Mouse (Mus musculus): ENCODE data around the gene Uvrag. TPM values are rescaled to one million over a fixed set of nuclear protein-coding genes. Genes with fewer than 3 reads are reported as not detected.

Uvrag gene
- total and polyA plus RNA-seq, 3 experiments, result 15.0 to 19.5 TPM; not detected in 1

DNA sequence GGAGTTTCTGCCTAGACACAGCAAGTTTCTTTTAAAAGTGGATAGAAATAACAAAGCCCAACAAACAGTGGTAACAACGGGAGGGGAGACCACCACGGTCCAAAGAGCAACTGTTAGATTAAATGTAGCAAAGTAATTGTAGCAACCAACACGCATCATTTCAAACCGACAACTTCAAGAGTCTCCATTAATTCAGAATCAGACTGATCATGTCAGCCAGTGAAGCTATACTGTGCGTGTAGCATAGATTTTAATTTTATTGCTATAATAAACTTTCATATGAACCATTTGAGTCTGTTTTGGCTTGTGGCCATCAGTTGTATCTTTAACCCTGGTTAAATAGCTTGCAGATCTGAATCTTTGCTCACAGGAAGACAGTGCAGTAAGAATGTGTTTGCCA is 107.1 kb downstream of the Uvrag start:
- Histone ChIP-seq H3K9me3 (replicated peaks; ENCODE audit: insufficient read depth, low read length) (no peaks in the 10 kb centered on the region), H3K27me3 (ENCODE audit: control insufficient read depth in 1 of 2, insufficient read depth in 2 of 2, low read length in 2 of 2) (no peaks in the 10 kb centered on the region), H3K27ac (ENCODE audit: control insufficient read depth, low read depth, low read length) (no peak overlapping the region), H3K36me3 (ENCODE audit: control insufficient read depth in 1 of 2, insufficient read depth in 2 of 2, low read length in 2 of 2) (no peaks in the 10 kb centered on the region; a peak in 1 of 4 replicates), H3K9ac (ENCODE audit: control insufficient read depth, low read depth, low read length, poor library complexity, severe bottlenecking) (no peak overlapping the region), H3K4me3 (ENCODE audit: control insufficient read depth in 1 of 2, insufficient read depth in 1 of 2, low read depth in 2 of 2, low read length in 2 of 2) (no peak overlapping the region), H3K4me1 (ENCODE audit: control insufficient read depth in 1 of 2, insufficient read depth in 2 of 2, low read length in 2 of 2) (peaks cover 0 to 2% of the 10 kb centered on the region in 2 experiments; a peak in 1 of 4 replicates), H3K79me2 (ENCODE audit: control insufficient read depth, insufficient read depth, low read length, poor library complexity) (no peaks in the 10 kb centered on the region)
- no peak for DNase-seq (ENCODE audit: low read depth, low spot score)
- TF ChIP-seq GATA1 (IDR thresholded peaks at IDR 0.05; ENCODE audit: low read depth, low read length) (no peak), KAT2A (conservative IDR thresholded peaks at IDR 0.05; ENCODE audit: low read depth, low read length) (no peak), CHD1 (IDR thresholded peaks at IDR 0.05; ENCODE audit: low read depth, low read length) (no peak), CTCF (IDR thresholded peaks at IDR 0.05 in 2 of 3, conservative IDR thresholded peaks at IDR 0.05 in 1 of 3; ENCODE audit: control insufficient read depth in 1 of 3, insufficient read depth in 1 of 3, low read depth in 2 of 3, low read length in 3 of 3, poor library complexity in 1 of 3, severe bottlenecking in 1 of 3) (no peak), MAX (IDR thresholded peaks at IDR 0.05; ENCODE audit: low read length) (no peak), USF1 (IDR thresholded peaks at IDR 0.05; ENCODE audit: low read depth, low read length) (no peak), ELF1 (IDR thresholded peaks at IDR 0.05; ENCODE audit: low read depth, low read length) (no peak)

DNA sequence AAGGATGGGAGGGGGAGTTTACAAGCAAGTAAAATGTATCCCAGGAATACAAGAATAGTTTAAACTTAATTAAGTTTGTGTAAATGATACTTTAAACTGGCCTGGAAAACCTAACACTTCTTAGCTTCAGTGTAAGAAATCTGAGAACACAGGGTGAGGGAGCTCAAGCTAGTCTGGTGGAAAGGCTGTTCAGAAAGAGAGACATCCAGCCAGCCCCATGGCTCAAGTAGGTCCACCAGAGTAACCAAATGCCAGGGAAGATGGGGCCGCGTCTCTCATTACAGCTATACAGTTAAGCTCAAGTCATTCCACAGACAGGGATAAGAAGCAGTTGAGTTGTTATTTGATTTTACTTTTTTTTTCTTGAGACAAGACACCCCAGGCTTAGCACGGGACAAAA is 107.6 kb downstream of the Uvrag start:
- Histone ChIP-seq H3K4me3 (ENCODE audit: control insufficient read depth in 1 of 2, insufficient read depth in 1 of 2, low read depth in 2 of 2, low read length in 2 of 2) (no peak overlapping the region), H3K27me3 (ENCODE audit: control insufficient read depth in 1 of 2, insufficient read depth in 2 of 2, low read length in 2 of 2) (no peaks in the 10 kb centered on the region), H3K27ac (ENCODE audit: control insufficient read depth, low read depth, low read length) (no peak overlapping the region), H3K9ac (ENCODE audit: control insufficient read depth, low read depth, low read length, poor library complexity, severe bottlenecking) (no peak overlapping the region), H3K79me2 (ENCODE audit: control insufficient read depth, insufficient read depth, low read length, poor library complexity) (no peaks in the 10 kb centered on the region), H3K4me1 (ENCODE audit: control insufficient read depth in 1 of 2, insufficient read depth in 2 of 2, low read length in 2 of 2) (peaks cover 0 to 3% of the 10 kb centered on the region in 2 experiments; a peak in 1 of 4 replicates), H3K36me3 (ENCODE audit: control insufficient read depth in 1 of 2, insufficient read depth in 2 of 2, low read length in 2 of 2) (no peaks in the 10 kb centered on the region; a peak in 1 of 4 replicates), H3K9me3 (replicated peaks; ENCODE audit: insufficient read depth, low read length) (no peaks in the 10 kb centered on the region)
- no peak for TF ChIP-seq CTCF (IDR thresholded peaks at IDR 0.05 in 2 of 3, conservative IDR thresholded peaks at IDR 0.05 in 1 of 3; ENCODE audit: control insufficient read depth in 1 of 3, insufficient read depth in 1 of 3, low read depth in 2 of 3, low read length in 3 of 3, poor library complexity in 1 of 3, severe bottlenecking in 1 of 3)
- no peak for TF ChIP-seq MAFK (IDR thresholded peaks at IDR 0.05; ENCODE audit: borderline replicate concordance, low read depth, low read length)
- TF ChIP-seq TAL1 (IDR thresholded peaks at IDR 0.05; ENCODE audit: low read length), result no peak
- TF ChIP-seq ZC3H11A (IDR thresholded peaks at IDR 0.05; ENCODE audit: low read depth, low read length), result no peak
- no peak for TF ChIP-seq SMC3 (IDR thresholded peaks at IDR 0.05; ENCODE audit: low read depth, low read length)
- no peak for TF ChIP-seq MYC (IDR thresholded peaks at IDR 0.05; ENCODE audit: low read depth, low read length)
- no peak for TF ChIP-seq ZKSCAN1 (IDR thresholded peaks at IDR 0.05; ENCODE audit: low read depth, low read length)
- TF ChIP-seq RAD21 (IDR thresholded peaks at IDR 0.05; ENCODE audit: low read depth, low read length), result no peak
- TF ChIP-seq MXI1 (IDR thresholded peaks at IDR 0.05; ENCODE audit: low read depth, low read length), result no peak
- TF ChIP-seq POLR2A (IDR thresholded peaks at IDR 0.05; ENCODE audit: control insufficient read depth in 1 of 2, insufficient read depth in 1 of 2, low read depth in 1 of 2, low read length in 2 of 2, poor library complexity in 1 of 2), result no peak
- no peak for TF ChIP-seq NELFE (IDR thresholded peaks at IDR 0.05; ENCODE audit: low read depth, low read length)
- no peak for TF ChIP-seq USF1 (IDR thresholded peaks at IDR 0.05; ENCODE audit: low read depth, low read length)
- no peak for TF ChIP-seq TCF12 (IDR thresholded peaks at IDR 0.05; ENCODE audit: low read depth, low read length)
- TF ChIP-seq MYB (IDR thresholded peaks at IDR 0.05; ENCODE audit: low read depth, low read length), result no peak
- no peak for TF ChIP-seq JUND (IDR thresholded peaks at IDR 0.05; ENCODE audit: low read depth, low read length)
- no peak for TF ChIP-seq HCFC1 (IDR thresholded peaks at IDR 0.05; ENCODE audit: low read depth, low read length)
- no peak for TF ChIP-seq TBP (IDR thresholded peaks at IDR 0.05; ENCODE audit: low read depth, low read length)
- TF ChIP-seq EP300 (IDR thresholded peaks at IDR 0.05; ENCODE audit: low read depth in 1 of 2, low read length in 2 of 2), result no peak
- TF ChIP-seq MAX (IDR thresholded peaks at IDR 0.05; ENCODE audit: low read length), result no peak
- no peak for TF ChIP-seq KAT2A (conservative IDR thresholded peaks at IDR 0.05; ENCODE audit: low read depth, low read length)
- DNase-seq (ENCODE audit: low read depth, low spot score), result no peak
